ENCODE assay signal across 29 mouse cellular contexts in genomic region chr15:77659773-77660172, GRCm38 (mm10). TPM values are rescaled to one million over a fixed set of nuclear protein-coding genes. Genes with fewer than 3 reads are reported as not detected.
"Had no signal": no experiment of that assay in that cellular context is flagged by ENCODE, and none has a peak within 500 bp of the region (broad histone marks: within the 10 kb centered on the region; RNA-seq: fewer than 3 reads in every experiment).

No protein-coding gene starts in this region.

RNA-seq across cellular contexts. Expression of gene Apol11b, which starts 16.7 kb away (rescaled TPM):
- total RNA-seq: hindbrain, postnatal 0 days; layer of hippocampus, adult 18-20 months; layer of hippocampus, adult 2 months; layer of hippocampus, postnatal 14 days; layer of hippocampus, postnatal 25 days; layer of hippocampus, postnatal 36 days had no signal
- polyA plus RNA-seq: heart, embryonic 10.5 days; heart, embryonic 11.5 days; heart, embryonic 12.5 days; hindbrain, embryonic 10.5 days; hindbrain, embryonic 11.5 days; hindbrain, embryonic 12.5 days; hindbrain, embryonic 14.5 days; hindbrain, embryonic 15.5 days; hindbrain, embryonic 16.5 days; hindbrain, postnatal 0 days; intestine, embryonic 14.5 days; intestine, postnatal 0 days; kidney, embryonic 14.5 days; kidney, postnatal 0 days had no signal

RNA-seq across cellular contexts. Expression of gene Apol7e, which starts 38.9 kb away (rescaled TPM):
- total RNA-seq: heart, postnatal 14 days; heart, postnatal 25 days; heart, postnatal 36 days; hindbrain, postnatal 0 days; layer of hippocampus, adult 18-20 months; layer of hippocampus, adult 2 months; layer of hippocampus, adult 8-10 months; layer of hippocampus, postnatal 10 days; layer of hippocampus, postnatal 14 days; layer of hippocampus, postnatal 25 days; layer of hippocampus, postnatal 36 days; left cerebral cortex, adult 18-20 months had no signal
- polyA plus RNA-seq: heart, embryonic 10.5 days; heart, embryonic 12.5 days; heart, postnatal 0 days; hindbrain, embryonic 10.5 days; hindbrain, embryonic 11.5 days; hindbrain, embryonic 12.5 days; hindbrain, embryonic 13.5 days; hindbrain, embryonic 14.5 days; hindbrain, embryonic 15.5 days; hindbrain, embryonic 16.5 days; hindbrain, postnatal 0 days; kidney, embryonic 14.5 days; kidney, embryonic 15.5 days; kidney, embryonic 16.5 days; kidney, postnatal 0 days had no signal
